Mouse (Mus musculus): ENCODE measurements at regions not wholly inside any gene's neighbourhood (a gene's known extent, or its start where the extent isn't known, plus 50 kb on each side); places are given as distances from the start of the nearest gene placed in this dataset.
A peak's percentile ranks its signal among the peaks of the same experiment; 100 is the strongest.
"Not testable (repeated sequence)": the region's sequence is repeated elsewhere in the genome, so short reads cannot be mapped to it uniquely, and the experiment has no call there.

DNA sequence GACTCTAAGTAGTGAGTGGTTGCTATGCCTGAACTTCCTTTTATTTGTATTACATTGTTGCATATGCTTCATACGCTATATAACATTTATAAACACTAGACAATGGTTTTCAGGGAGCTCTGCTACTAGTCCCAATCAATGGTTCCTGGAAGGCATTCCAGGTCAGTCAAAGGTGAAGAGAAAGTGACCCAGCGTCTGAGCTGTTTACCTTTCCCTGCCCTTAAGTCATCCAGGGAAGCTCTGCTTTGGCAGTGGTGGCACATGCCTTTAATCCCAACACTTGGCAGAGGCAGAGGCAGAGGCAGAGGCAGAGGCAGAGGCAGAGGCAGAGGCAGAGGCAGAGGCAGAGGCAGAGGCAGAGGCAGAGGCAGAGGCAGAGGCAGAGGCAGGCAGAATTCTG is 76.5 kb upstream of the Mpdz start:
- not testable (repeated sequence) for DNase-seq (ENCODE audit: low read depth, low spot score)

DNA sequence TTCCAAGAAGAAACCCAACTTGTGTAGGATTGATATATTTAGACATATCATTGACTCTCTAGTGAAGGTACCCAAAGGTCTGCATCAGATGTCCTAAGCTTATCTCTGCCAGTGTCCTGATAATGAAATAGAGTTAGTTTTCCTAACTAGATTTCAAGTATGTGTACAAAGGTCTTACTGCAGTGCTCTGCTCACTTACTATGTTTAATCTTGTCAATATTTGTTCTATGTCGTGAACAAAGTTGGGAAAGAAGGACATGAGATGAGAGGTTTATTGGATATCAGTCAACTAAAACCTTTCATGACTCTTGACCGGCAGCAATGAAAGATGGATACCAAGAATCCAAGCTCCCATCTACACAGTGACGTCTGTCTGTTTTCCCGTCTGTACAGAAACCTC is 71.9 kb upstream of the Mpdz start:
- DNase-seq (ENCODE audit: low read depth, low spot score): no peak

DNA sequence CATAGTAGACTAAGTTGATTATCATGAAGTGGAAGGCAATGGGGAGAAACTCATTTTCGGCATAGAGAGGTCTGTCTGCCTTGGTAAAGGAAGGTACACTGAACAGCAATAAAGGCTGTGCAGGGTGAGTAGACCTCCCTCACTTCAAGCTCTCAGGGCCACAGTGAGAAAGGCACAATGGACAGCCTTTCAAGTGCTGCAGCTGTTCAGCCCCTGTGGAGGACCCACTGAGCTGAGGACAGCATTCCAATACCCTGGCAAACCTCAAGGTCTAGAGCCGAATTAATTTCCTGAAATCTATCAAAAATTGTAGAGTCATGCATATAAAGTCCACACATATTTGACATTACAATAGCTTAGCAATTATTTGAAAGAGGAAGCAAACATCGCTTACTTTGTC is 69.8 kb upstream of the Mpdz start:
- no peak for DNase-seq (ENCODE audit: low read depth, low spot score)

DNA sequence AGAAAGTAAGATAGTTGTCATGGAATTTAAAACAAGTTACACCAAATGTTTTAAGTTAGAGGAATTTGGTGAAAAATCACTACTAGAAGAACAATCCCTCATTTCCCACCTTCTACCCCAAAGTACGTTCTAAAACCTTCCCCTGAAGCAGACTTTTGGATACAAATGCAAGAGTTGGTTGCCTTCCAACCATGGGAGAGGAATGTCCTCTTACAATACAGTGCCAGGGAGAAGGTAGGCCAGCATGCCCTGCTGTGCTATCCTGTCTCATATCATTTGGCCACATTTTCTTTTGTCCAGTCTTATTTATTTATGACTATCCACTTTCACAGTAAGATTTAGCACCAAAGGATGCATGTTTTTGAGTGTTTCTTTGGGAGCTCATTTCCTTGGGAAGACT is 66.2 kb upstream of the Mpdz start:
- no peak for DNase-seq (ENCODE audit: low read depth, low spot score)

DNA sequence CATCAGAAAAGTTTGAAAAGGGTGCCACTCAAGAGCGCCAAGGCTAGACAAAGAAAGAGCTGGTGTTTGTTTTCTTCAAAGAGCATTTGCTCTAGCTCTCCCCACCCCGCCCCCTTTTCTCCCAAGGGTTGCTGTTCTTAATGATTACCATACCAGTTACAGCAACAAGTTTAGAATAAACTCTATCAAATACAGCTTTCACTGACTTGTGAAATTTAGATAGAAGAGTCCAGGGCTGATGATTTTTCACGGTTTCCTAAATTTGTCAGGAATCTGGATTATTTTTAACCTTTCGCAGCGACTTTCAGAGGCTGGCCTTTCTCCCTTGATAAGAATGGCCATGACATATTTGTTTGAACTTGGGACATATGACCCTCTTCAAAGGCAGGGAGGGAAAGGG is 64.2 kb upstream of the Mpdz start:
- no peak for DNase-seq (ENCODE audit: low read depth, low spot score)

DNA sequence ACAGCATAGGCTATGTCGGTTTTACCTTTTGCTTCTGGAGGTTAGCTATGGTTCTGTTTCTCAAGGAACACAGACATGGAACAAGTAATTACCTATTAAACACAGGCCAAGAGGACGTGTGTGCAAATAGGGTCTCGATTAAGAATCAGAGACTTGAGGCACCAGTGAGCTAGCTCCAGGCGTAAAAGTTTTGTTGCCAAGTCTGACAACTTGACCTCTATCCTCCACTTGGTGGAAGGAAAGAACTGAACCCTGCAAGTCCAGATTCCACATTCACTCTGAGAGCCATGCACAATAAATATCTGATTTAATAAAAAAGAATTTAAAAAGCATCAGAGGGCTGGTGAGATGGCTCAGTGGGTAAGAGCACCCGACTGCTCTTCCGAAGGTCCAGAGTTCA is 63.7 kb upstream of the Mpdz start:
- no peak for DNase-seq (ENCODE audit: low read depth, low spot score)

DNA sequence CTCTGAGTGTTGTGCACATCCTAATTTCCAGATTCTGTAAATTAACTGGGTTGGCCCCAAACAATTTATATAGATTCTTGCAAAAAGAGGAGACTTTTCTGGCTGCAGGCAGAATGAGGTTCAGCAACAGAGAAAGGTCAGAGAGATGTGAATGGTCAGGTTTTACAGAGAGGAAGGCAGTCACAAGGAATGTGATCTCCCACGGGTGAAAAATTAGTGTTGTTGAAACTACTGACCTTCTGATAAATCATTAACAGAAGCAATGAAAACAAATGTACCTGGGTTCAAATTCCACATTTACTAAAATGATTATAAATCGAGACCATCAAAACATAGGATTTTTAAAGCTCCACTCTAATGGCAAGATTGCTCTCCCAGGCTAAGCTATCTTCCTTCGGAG is 62.5 kb upstream of the Mpdz start:
- DNase-seq (ENCODE audit: low read depth, low spot score): no peak

DNA sequence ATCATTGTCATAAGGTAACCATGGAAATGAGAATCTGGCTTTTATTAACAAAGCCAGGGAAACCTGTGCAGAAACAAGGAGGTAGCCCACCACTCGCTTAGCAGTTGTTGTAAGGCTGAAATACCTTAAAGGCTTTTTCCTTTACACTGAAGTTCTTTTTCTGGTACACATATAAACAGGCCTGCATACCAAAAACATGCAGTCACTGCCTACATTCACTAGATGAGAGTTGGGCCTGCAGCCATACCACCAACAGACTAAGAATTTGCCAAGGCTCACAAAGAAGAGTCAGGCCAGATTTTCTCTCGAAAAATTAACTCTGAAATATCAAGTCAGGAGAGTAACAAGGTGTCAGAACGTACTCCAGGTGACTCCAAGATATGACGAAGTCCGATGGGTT is 61.3 kb upstream of the Mpdz start:
- no peak for DNase-seq (ENCODE audit: low read depth, low spot score)

DNA sequence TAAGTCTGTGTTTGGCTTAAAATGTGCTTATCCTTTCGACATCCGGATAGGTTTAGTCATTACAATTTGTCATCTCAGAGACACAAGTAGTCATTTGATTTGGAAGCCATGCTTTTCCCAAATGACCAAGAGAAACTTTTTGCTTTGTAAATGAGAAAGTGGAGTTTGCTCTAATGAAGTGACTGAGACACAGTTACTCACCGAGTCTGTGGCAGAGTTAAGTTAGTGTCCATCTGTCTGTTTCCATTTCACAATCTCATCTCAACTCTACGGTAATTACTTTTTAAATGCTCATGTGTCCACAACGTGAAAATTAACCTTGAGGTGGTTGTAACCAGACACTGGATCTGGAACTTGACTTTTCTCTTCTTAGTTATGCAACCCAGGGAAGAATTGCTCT is 59.2 kb upstream of the Mpdz start:
- no peak for DNase-seq (ENCODE audit: low read depth, low spot score)

DNA sequence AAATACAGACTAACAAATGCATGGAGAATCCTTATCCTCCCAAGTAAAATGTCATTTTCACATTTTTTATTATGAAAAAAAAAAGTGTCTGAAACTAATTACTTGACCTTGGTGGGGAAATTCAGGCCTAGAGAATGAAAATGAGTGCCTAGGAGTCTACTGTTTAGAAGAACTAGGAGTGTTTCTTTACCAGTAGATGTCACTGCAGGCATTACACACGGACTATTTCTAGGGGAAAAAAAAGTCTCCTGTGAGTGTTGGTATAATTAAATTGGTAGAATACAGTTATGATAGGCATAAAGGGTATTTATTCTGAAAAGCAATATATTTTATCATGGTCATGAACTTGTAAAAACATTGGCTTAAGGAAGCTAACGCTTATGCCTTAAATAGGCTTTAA is 55.5 kb upstream of the Mpdz start:
- DNase-seq (ENCODE audit: low read depth, low spot score): peak; percentile 11

DNA sequence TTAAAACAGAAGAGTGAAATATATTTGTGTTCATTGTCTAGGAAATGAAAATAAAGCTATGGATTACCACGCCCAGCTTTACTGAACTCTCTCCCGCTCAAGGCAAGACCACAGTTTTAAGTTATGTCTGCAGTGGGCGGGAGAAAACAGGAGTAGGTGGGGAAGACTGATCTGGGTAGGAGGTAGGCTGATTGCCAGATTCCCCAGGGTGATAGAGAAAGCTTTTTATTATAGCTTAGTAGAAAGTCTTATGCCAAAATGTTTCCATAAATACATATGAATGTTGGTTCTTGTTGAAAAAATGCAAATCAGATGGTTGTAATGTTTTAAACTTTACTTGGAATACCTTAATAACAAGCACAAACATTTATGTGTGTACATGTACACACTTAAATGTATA is 50.2 kb upstream of the Mpdz start:
- DNase-seq (ENCODE audit: low read depth, low spot score): no peak
